Mouse (Mus musculus) kidney, postnatal 10 days (tissue): ENCODE data around the gene Tmem140.

Experiments
- DNase-seq: peaks from one replicate; pipeline ENCODE4 v3.0.0; 2021; ENCODE audit warnings: mixed read lengths

Gene Tmem140

DNA sequence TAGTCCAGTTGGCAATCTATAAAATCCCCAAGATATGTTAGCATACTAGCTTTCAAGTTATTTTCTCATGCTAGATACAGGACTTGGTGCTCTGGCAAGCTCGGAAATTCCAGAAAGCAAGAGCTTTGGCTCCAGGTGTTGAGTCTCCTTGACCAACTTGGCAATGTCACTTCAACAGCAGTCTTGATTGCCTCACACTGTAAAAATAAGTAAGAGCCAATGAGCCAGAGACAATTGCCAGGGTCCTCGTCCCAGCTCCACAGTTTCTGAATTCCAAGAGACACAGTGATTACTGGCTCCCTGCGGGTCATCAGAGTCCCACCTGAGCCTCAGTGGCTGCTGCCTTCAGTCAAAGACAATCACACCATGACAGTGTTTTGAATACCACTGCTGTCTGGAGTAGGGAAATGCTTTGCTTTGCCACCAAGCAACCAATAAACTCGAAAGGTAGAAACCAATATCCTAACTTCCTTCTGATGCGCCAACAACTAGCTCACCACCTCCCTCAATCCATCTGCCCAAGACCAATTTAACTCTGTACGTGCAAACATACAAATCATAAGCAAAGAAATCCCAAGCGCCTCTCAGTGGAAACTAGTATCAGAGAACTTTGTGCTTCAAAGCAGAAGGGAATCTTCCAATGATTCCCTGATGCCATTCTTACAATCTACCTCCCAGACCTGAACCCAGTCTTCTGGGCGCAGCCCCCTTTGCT is 46.8 kb downstream of the Tmem140 start:
- DNase-seq: no peak

GRCm38 (mm10) chr6:34910371-34911219 is 47.6 kb downstream of the Tmem140 start, which contains the start of gene Wdr91:
Gene Wdr91, minus strand, starts transcription at chr6:34910876.
- peak; percentile 99 for DNase-seq

DNA sequence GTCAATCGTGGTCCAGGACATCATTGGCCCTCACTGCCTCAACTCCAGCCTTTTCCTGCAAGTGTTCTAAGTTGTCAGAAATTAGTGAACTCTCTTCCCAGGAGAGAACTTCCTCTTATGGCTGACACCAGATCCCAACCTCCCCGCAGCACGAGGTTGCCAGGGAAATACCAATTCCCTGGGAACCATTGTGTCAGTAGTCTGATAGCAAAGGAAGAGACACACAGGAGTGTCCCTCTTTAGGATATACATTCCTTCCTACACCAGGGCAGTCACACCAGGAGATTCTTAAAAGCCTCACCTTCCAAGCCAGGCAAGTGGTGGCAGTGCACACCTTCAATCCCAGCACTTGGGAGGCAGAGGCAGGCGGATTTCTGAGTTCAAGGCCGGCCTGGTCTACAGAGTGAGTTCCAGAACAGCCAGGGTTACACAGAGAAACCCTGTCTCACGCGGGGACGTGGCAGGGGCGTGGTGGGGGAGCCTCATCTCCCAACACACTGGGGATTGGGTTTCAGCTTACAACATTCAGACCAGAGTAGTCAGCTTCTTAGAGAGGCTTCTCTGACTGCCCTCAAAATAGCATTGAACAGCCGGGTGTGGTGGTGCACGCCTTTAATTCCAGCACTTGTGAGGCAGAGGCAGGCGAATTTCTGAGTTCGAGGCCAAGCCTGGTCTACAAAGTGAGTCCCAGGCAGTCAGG is 50.5 kb downstream of the Tmem140 start:
- DNase-seq: no peak

DNA sequence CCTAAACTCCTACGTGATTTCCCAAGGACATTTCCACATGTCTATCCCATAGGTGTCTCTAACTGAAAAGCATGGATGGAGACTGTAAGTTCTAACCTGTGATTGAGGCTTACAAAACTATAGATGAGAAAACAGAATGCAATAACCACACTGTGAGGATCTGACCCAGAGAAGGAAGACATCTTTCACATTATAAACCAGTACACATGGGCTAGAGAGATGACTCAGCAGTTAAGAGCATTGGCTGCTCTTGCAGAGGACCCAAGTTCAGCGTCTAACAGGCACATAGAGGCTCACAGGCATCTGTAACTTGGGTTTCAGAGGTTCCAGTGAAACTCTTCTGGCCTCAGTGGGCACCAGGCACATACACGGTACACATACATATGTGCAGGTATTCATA is 51.5 kb downstream of the Tmem140 start:
- no peak for DNase-seq

- DNase-seq: no peak
These were observed 56.2 kb downstream of the Tmem140 start for GRCm38 (mm10) chr6:34919146-34919545.

DNA sequence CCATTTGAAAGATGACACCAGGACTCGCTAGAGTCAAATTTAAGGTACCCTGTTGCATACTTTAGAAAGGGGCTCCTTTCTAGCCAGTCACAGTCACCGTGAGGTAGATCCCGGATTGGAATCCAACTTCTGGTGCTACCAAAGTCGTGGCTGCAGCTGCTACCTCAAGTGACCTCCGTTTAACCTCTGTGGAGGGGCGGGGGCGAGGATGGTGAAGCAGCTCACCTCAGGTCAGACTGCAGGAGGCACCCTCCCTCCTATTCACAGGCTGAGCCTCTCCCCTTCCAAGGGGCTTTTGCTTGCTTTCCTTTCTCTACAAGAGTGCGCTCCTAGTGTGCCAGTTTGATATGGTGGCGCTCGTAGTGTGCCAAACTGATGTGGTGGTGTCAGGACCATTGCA is 57.0 kb downstream of the Tmem140 start, which contains the start of gene Stra8:
Gene Stra8, plus strand, starts transcription at position 208 of the 400 bp plus-strand sequence.
- no peak for DNase-seq

GRCm38 (mm10) chr6:34920631-34921030 is 57.7 kb downstream of the Tmem140 start:
- DNase-seq: no peak

- DNase-seq: peak; percentile 71
These were observed 59.0 kb downstream of the Tmem140 start for GRCm38 (mm10) chr6:34921941-34922340.
